Mouse (Mus musculus): ENCODE data around the gene Tmco4.

Tmco4 gene

DNA sequence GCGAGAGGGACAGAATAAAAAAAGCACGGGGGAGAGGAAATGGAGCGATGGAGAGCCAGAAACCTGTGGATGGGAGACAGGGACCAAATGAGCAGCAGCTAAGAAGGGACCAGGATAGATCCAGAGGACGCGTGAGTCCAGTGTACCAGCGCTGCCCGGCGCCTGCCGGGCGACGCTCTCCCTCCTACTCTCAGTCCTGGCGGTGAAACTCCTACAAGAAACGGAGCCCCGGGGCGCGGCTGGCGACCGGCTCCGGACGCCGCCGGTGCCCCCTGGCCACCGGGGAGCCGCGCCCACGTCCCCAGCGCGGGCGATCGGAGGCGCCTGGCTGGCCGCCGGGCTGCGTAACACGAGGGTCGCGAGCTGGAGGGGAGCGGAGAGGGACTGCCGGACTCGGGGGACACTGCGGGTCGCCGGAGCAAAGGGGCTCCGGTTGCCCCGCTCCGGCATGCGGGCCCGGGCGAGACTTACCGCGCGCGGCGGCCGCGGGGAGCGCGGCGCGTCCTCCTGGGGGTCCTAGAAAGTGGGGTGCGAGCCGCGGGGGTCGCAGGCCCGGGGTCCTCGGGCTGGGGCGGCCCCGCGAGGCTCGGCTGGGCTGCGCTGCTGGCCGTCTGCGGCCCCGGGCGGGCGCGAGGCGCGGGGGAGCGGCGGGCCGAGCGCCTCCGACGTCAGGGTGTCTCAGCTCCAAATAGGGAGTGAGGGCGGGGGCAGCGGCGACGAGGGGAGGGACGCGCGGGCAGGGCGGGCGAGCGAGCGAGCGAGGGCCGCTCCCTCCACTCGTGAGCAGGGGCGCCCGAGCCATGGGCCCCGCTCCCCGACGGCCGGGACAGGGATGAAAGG, 119.9 kb downstream of the Tmco4 start, which contains the start of gene Nbl1:
Nbl1 (minus strand) TSS at position 638 of the 840 bp plus-strand sequence.
- DNase-seq (ENCODE audit: low spot score), result no peak

DNA sequence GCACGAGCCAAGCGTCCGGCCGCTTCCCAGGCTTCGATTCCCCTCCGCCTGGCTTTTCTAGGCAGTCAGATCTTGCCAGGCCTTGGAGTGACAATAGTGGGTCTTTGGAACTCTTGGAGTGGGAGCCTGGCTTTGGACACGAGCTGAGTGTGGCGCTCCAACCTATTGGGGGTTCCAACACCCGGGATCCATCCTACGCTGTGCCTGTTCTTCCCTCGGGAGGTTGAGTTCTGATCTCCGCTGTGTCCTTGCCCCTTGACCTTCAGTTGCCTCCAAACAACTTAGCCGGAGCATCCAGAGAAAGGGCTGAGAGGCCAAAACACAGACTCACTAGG, 120.5 kb downstream of the Tmco4 start:
- no peak for DNase-seq (ENCODE audit: low spot score)

DNA sequence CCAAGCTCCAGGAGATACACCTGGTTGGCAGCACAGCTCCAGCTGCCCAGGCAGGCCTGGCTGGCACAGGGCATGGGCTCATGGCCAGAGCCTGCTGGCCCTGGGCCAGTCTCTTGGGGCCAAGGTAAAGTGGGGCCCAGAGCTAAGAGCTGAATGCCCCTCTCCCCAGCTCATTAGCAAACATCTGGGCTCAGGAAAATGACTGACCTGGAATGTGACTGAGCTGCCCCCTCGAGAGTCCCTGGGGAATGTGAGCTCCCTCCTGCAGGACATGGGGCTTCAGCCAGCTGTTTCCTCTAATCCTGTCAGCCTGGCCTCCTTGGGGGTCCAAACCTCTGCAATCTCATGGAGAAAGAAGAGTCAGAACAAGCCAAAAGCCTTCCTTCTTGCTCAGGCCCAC, 122.7 kb downstream of the Tmco4 start:
- DNase-seq (ENCODE audit: low spot score), result no peak

DNA sequence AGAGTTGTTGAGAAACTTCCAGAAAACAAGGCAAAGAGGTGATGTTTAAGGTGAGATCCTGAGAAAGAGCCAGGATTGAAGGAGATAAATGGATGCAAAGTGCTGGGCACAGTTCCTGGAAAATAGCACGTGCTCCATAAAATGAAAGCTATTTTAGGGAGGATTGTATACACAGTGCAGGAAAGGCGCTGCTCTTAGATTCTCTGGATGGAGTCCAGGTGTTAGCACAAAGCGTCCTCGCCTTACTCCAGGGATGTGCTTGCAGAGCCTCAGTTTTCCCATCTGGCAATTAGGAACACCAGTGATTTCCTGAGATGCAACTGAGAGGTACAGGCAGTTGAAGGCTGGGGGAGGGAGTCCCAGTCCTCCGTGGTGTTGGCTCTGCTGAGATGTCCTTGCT, 123.5 kb downstream of the Tmco4 start:
- DNase-seq (ENCODE audit: low spot score), result no peak

DNA sequence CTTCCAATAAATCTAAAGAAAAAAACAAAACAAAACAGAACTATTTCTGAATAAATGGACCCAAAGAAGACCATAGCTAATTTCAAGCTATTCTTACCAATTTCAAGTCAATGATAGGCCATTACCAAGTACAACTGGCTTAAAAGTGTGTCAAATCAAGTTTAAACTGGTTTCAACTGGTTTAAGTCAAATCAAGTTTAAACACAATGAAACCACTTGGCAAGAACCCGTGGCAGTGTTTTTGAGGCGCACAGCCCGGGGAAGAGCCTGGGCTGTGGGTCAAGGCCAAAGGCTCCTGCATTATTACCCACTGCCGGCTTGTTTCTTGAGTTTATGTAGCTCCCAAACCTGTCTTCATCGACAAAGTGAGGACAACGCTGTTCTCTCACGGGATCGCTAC, 127.6 kb downstream of the Tmco4 start:
- DNase-seq (ENCODE audit: low spot score), result no peak

DNA sequence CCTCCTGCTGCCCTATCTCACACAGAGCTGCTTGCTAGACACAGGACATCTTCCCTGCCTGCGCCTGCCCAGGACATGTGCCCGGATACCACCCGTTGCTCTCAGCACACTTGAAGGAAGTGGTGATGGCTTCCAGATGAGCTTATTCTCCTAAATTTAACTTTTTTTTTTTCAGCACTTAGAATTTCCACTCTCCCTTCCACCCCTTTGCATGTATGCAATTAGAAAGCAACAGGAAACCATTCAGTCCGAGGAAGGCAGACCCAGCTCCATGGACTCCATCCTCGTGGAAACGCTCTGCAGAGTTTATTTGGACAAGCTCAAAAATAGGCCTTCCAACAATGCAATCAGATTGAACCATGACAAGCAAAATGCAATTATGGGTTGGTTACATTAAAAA, 128.9 kb downstream of the Tmco4 start:
- no peak for DNase-seq (ENCODE audit: low spot score)

DNA sequence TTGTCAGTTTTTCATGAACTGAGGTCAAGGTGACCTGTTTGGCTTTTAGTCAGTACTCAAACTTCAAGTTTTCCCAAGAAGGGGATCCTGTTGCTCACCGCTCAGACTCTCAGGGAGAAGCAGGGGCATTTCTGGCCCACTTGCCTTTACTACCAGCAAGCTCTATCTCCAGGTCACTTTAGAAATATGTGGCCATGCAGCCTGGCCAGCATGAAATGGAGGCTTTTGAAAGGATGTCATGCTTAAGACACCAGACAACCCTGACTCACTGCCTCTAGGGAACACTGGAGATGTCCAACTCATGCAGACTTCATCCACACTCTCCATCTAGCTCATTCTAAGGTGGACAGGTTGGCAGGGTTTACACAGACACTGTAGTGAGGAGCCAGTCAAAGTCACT, 132.8 kb downstream of the Tmco4 start:
- DNase-seq (ENCODE audit: low spot score), result no peak
